Mouse (Mus musculus) embryonic facial prominence, embryonic 11.5 days (tissue): ENCODE results near the gene Dll3. TPM values are rescaled to one million over a fixed set of nuclear protein-coding genes. Genes with fewer than 3 reads are reported as not detected.
"Not testable (repeated sequence)": the region's sequence is repeated elsewhere in the genome, so short reads cannot be mapped to it uniquely, and the experiment has no call there.

Experiments
- ATAC-seq: fragments of 200-750 bp; cut with Nextera tagmentation; replicated peaks from 2 replicates; pipeline ENCODE4 v1.8.0; 2017; ENCODE audit warnings: low read depth; ENCODE audit not compliant: insufficient number of reproducible peaks, low FRiP score, low TSS enrichment
- DNase-seq: peaks from one replicate; pipeline ENCODE4 v3.0.0-alpha.2; 2015; ENCODE audit warnings: low spot score
- H3K27ac ChIP-seq: fragments of 300-500 bp; sonication (generic); replicated peaks from 2 replicates; pipeline ENCODE4 v1.5.1; 2014; ENCODE audit warnings: mild to moderate bottlenecking, low read depth, low read length, control low read depth
- H3K27me3 ChIP-seq: fragments of 300-500 bp; sonication (generic); 2 replicates; pipeline ENCODE4 v1.6.1; 2014; ENCODE audit warnings: mild to moderate bottlenecking, low read length, moderate library complexity, mixed read lengths; ENCODE audit not compliant: control insufficient read depth, insufficient read depth
- H3K36me3 ChIP-seq: fragments of 300-500 bp; sonication (generic); replicated peaks from 2 replicates; pipeline ENCODE4 v1.6.1; 2014; ENCODE audit warnings: low read depth, mild to moderate bottlenecking, low read length, moderate library complexity, mixed read lengths; ENCODE audit not compliant: control insufficient read depth, insufficient read depth
- H3K4me1 ChIP-seq: fragments of 300-500 bp; sonication (generic); 2 replicates; pipeline ENCODE4 v1.6.1; 2014; ENCODE audit warnings: low read length, mixed read lengths; ENCODE audit not compliant: control insufficient read depth, insufficient read depth
- H3K4me2 ChIP-seq: fragments of 300-500 bp; sonication (generic); 2 replicates; pipeline ENCODE4 v1.6.1; 2014; ENCODE audit warnings: low read depth, mild to moderate bottlenecking, control low read depth, low read length, moderate library complexity
- H3K4me3 ChIP-seq: fragments of 300-500 bp; sonication (generic); 2 replicates; pipeline ENCODE4 v1.5.1; 2014; ENCODE audit warnings: low read depth, low read length, control low read depth
- H3K9ac ChIP-seq: fragments of 300-500 bp; sonication (generic); replicated peaks from 2 replicates; pipeline ENCODE4 v1.6.1; 2014; ENCODE audit warnings: mild to moderate bottlenecking, control low read depth, low read length
- H3K9me3 ChIP-seq: fragments of 300-500 bp; sonication (generic); replicated peaks from 2 replicates; pipeline ENCODE4 v1.6.1; 2016; ENCODE audit warnings: mild to moderate bottlenecking, low read length, inconsistent platforms, mixed read lengths; ENCODE audit not compliant: control insufficient read depth
- WGBS: fragments of 180-500 bp; shearing (Covaris S2); extraction: QIAGEN DNeasy Blood & Tissue Kit; methylation state at CpG from one replicate; pipeline ENCODE4 v1.1.7; 2014; 5-methylcytosine and 5-hydroxymethylcytosine counted together
- polyA plus RNA-seq: library from polyadenylated mRNA; unstranded; fragments of >200 nt; fragmentation: Nextera tagmentation; extraction: Ambion mirVana; gene quantifications from 2 replicates; pipeline ENCODE4 v1.2.1, GENCODE M21; 2014

Dll3 gene
- polyA plus RNA-seq, 1 experiment from 2014 or later: 9.9 TPM

DNA sequence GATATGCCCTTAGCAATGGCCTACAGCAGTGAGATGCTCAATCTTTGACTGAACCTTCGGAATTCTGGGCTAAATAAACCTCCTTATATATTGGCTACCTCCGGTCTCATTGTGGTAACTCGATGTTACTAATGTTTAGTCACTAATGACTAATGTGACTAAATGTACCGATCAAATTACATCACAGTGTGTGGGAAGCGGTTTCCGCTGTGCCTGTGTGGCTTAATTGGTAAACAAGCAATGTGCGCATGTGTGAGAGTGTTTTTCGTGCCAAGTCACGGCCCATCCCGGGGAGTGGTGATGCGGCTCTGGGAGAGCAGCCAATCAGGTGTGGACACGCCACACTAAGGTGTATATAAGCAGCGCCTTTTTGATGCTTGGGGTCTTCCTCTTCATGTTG lies 36.6 kb downstream of the Dll3 start:
- no peaks in the 10 kb centered on the region for H3K36me3 ChIP-seq
- H3K4me1 ChIP-seq: no peaks in the 10 kb centered on the region
- no peaks in the 10 kb centered on the region for H3K9me3 ChIP-seq
- no peaks in the 10 kb centered on the region for H3K27me3 ChIP-seq
- H3K4me2 ChIP-seq: no peak overlapping the region
- H3K27ac ChIP-seq: no peak overlapping the region
- no peak overlapping the region for H3K9ac ChIP-seq
- ATAC-seq (no peak), DNase-seq (no peak)
- H3K4me3 ChIP-seq: no peak overlapping the region
- 91% methylated on average over 13 of the region's 13 CpGs for WGBS

DNA sequence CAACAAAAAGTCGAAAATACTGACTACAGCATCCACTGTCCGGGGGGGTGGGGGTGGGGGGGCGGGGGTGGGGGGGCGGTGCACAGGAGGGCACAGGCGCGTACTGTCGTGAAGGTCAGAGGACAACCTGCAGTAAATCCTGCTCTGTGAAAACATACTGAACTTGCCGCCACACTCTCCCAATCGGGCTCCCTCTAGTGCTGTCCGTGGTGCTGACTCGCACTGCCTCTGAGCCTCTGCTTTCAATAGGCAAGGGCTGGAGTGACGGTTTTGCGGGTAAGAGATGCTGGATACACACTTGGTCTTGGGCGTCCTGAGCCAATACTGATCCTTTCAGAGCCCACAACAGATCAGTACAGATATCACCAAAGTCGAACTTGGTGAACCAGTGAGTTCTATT lies 38.3 kb downstream of the Dll3 start:
- ATAC-seq (no peak), DNase-seq (peak; percentile 92)
- Histone ChIP-seq H3K27ac (no peak overlapping the region), H3K9me3 (no peaks in the 10 kb centered on the region), H3K4me2 (no peak overlapping the region), H3K27me3 (no peaks in the 10 kb centered on the region), H3K4me1 (no peaks in the 10 kb centered on the region), H3K9ac (no peak overlapping the region), H3K4me3 (no peak overlapping the region), H3K36me3 (no peaks in the 10 kb centered on the region)
- 7% methylated on average over 15 of the region's 15 CpGs for WGBS

DNA sequence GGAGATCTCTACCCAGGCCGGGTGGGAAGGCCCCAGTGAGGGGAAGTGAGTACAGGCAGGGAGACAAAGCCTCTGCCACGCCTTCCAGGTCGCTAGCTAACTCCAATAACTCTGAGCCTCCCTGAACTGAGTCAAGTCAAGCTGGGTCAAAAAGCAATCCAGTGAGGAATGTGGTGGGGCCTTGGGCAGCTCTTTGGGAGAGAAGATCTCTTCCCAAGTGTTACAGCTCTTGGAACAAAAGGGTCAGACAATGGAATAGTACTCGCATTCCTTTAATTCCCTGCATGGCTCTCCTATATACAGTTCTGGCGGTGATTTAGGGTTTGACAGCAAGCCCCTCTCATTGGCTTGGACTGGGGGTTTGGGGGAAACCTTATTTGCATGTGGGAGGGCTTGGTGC lies 39.2 kb downstream of the Dll3 start:
- no peaks in the 10 kb centered on the region for H3K4me1 ChIP-seq
- H3K27ac ChIP-seq: no peak overlapping the region
- no peaks in the 10 kb centered on the region for H3K36me3 ChIP-seq
- no peak overlapping the region for H3K9ac ChIP-seq
- no peak overlapping the region for H3K4me3 ChIP-seq
- no peak overlapping the region for H3K4me2 ChIP-seq
- DNase-seq (no peak), ATAC-seq (no peak)
- H3K27me3 ChIP-seq: no peaks in the 10 kb centered on the region
- WGBS: 38% methylated on average over 5 of the region's 5 CpGs
- H3K9me3 ChIP-seq: no peaks in the 10 kb centered on the region

DNA sequence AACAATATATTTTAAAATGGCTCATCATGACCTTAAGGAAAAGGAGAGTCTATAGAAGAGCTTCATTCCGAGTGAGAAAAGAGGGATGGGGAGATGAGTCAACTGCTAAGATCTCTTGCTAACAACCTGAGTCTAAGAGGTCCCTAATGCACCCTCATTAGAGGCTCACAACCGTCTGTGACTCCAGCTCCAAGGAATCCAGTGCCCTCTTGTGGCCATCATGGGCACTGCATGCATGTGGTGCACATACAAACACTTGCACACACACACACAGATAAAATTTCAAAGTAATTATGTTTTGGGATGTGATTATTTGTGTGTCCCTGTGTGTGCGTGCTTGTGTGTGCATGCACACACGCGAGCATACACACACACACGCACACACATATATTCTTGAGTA lies 46.6 kb downstream of the Dll3 start:
- DNase-seq: no peak
- WGBS: 75% methylated on average over 6 of the region's 6 CpGs
- Histone ChIP-seq H3K4me1 (no peaks in the 10 kb centered on the region), H3K27me3 (no peaks in the 10 kb centered on the region), H3K9ac (no peak overlapping the region), H3K27ac (no peak overlapping the region), H3K4me3 (no peak overlapping the region), H3K9me3 (no peaks in the 10 kb centered on the region), H3K36me3 (no peaks in the 10 kb centered on the region), H3K4me2 (no peak overlapping the region)
- no peak for ATAC-seq

- Histone ChIP-seq H3K9ac (no peak overlapping the region), H3K4me2 (no peak overlapping the region), H3K27ac (no peak overlapping the region), H3K36me3 (no peaks in the 10 kb centered on the region), H3K9me3 (no peaks in the 10 kb centered on the region), H3K27me3 (no peaks in the 10 kb centered on the region), H3K4me3 (no peak overlapping the region), H3K4me1 (no peaks in the 10 kb centered on the region)
- DNase-seq (no peak), ATAC-seq (no peak)
- WGBS: 88% methylated on average over 6 of the region's 6 CpGs
These were observed 47.4 kb downstream of the Dll3 start for GRCm38 (mm10) chr7:28254591-28254990.

GRCm38 (mm10) chr7:28251976-28252375 lies 50.1 kb downstream of the Dll3 start:
- Histone ChIP-seq H3K27me3 (no peaks in the 10 kb centered on the region), H3K9me3 (no peaks in the 10 kb centered on the region), H3K27ac (no peak overlapping the region), H3K4me2 (no peak overlapping the region), H3K9ac (no peak overlapping the region), H3K4me1 (no peaks in the 10 kb centered on the region), H3K4me3 (no peak overlapping the region), H3K36me3 (no peaks in the 10 kb centered on the region)
- WGBS: 91% methylated on average over 17 of the region's 17 CpGs
- no peak for DNase-seq
- no peak for ATAC-seq

- no peak overlapping the region for H3K4me2 ChIP-seq
- ATAC-seq: no peak
These were observed 53.1 kb downstream of the Dll3 start for GRCm38 (mm10) chr7:28248957-28249356.

GRCm38 (mm10) chr7:28243943-28244342 lies 58.1 kb downstream of the Dll3 start:
- DNase-seq, H3K4me3 ChIP-seq: not testable (repeated sequence)
- 70% methylated on average over 2 of the region's 2 CpGs for WGBS

More at GRCm38 (mm10) chr7:28248957-28249356, 53.1 kb downstream of the Dll3 start:
- H3K27me3 ChIP-seq: no peaks in the 10 kb centered on the region
- no peaks in the 10 kb centered on the region for H3K36me3 ChIP-seq
- no peak overlapping the region for H3K27ac ChIP-seq
- no peak for DNase-seq
- H3K4me1 ChIP-seq: no peaks in the 10 kb centered on the region
- H3K4me3 ChIP-seq: no peak overlapping the region
- H3K9ac ChIP-seq: no peak overlapping the region
- WGBS: 84% methylated on average over 3 of the region's 3 CpGs
- H3K9me3 ChIP-seq: no peaks in the 10 kb centered on the region

More at GRCm38 (mm10) chr7:28243943-28244342, 58.1 kb downstream of the Dll3 start:
- H3K36me3 ChIP-seq, H3K4me1 ChIP-seq, H3K4me2 ChIP-seq, H3K27me3 ChIP-seq, H3K9me3 ChIP-seq, H3K27ac ChIP-seq, H3K9ac ChIP-seq, ATAC-seq: not testable (repeated sequence)
